Mouse (Mus musculus): ENCODE measurements around the gene Sik3. TPM values are rescaled to one million over a fixed set of nuclear protein-coding genes. Genes with fewer than 3 reads are reported as not detected.
A peak's percentile ranks its signal among the peaks of the same experiment; 100 is the strongest.

Gene Sik3
- polyA plus RNA-seq (2015; fragmentation: Nextera tagmentation; extraction: Ambion mirVana) = 5.0 TPM in 2 replicates

GRCm38 (mm10) chr9:46012091-46013008 lies at the start of gene Sik3, which contains the start of gene Pafah1b2:
Gene Sik3, plus strand, starts transcription at chr9:46012820.
Gene Pafah1b2, minus strand, starts transcription at chr9:46012690.
- WGBS (ENCODE audit: insufficient replicate concordance) = 4% methylated on average over 42 of the region's 78 CpGs
- Histone ChIP-seq H3K9me3 (ENCODE audit: low read length) (no peaks in the 10 kb centered on the region), H3K4me1 (ENCODE audit: insufficient read depth) (peaks cover 37% of the 10 kb centered on the region), H3K4me3 (ENCODE audit: low read depth, low read length) (peak within 1 kb of the TSS; percentile 85), H3K4me2 (ENCODE audit: low read depth, low read length) (peak within 1 kb of the TSS; percentile 86), H3K27me3 (ENCODE audit: insufficient read depth, low read length) (no peaks in the 10 kb centered on the region), H3K9ac (replicated peaks) (peak within 1 kb of the TSS; percentile 88), H3K27ac (ENCODE audit: low read depth) (peak within 1 kb of the TSS; percentile 91), H3K36me3 (replicated peaks; ENCODE audit: insufficient read depth, low read length) (no peaks in the 10 kb centered on the region)
- DNase-seq = peak; percentile 95
- no peak for TF ChIP-seq EP300 (IDR thresholded peaks at IDR 0.05; ENCODE audit: low read depth)
- TF ChIP-seq CTCF (IDR thresholded peaks at IDR 0.05; ENCODE audit: low read depth) = peak; percentile 84
- ATAC-seq = peak; percentile 86

- DNase-seq (no peak), ATAC-seq (no peak)
- H3K9me3 ChIP-seq (ENCODE audit: low read length) = no peaks in the 10 kb centered on the region
- H3K4me3 ChIP-seq (ENCODE audit: low read depth, low read length) = no peak overlapping the region
- H3K36me3 ChIP-seq (replicated peaks; ENCODE audit: insufficient read depth, low read length) = peaks cover 63% of the 10 kb centered on the region
- no peak for TF ChIP-seq EP300 (IDR thresholded peaks at IDR 0.05; ENCODE audit: low read depth)
- TF ChIP-seq CTCF (IDR thresholded peaks at IDR 0.05; ENCODE audit: low read depth) = no peak
- peaks cover 4% of the 10 kb centered on the region; the same call in 1 of the 2 replicates for H3K4me1 ChIP-seq (ENCODE audit: insufficient read depth)
- H3K27ac ChIP-seq (ENCODE audit: low read depth) = no peak overlapping the region
- H3K9ac ChIP-seq (replicated peaks) = no peak overlapping the region
- 86% methylated on average over 6 of the region's 6 CpGs for WGBS (ENCODE audit: insufficient replicate concordance)
- no peak overlapping the region for H3K4me2 ChIP-seq (ENCODE audit: low read depth, low read length)
- no peaks in the 10 kb centered on the region for H3K27me3 ChIP-seq (ENCODE audit: insufficient read depth, low read length)
Measured at GRCm38 (mm10) chr9:45963577-45963976, 49.0 kb upstream of the Sik3 start.

- TF ChIP-seq CTCF (IDR thresholded peaks at IDR 0.05; ENCODE audit: low read depth) (peak; percentile 46), EP300 (IDR thresholded peaks at IDR 0.05; ENCODE audit: low read depth) (no peak)
- peaks cover 46% of the 10 kb centered on the region for H3K36me3 ChIP-seq (replicated peaks; ENCODE audit: insufficient read depth, low read length)
- H3K27me3 ChIP-seq (ENCODE audit: insufficient read depth, low read length) = no peaks in the 10 kb centered on the region
- H3K4me3 ChIP-seq (ENCODE audit: low read depth, low read length) = no peak overlapping the region
- H3K4me1 ChIP-seq (ENCODE audit: insufficient read depth) = peaks cover 8% of the 10 kb centered on the region; the same call in 1 of the 2 replicates
- no peak overlapping the region for H3K27ac ChIP-seq (ENCODE audit: low read depth)
- no peak overlapping the region for H3K4me2 ChIP-seq (ENCODE audit: low read depth, low read length)
- 85% methylated on average over 2 of the region's 2 CpGs for WGBS (ENCODE audit: insufficient replicate concordance)
- ATAC-seq (no peak), DNase-seq (no peak)
- no peaks in the 10 kb centered on the region for H3K9me3 ChIP-seq (ENCODE audit: low read length)
- no peak overlapping the region for H3K9ac ChIP-seq (replicated peaks)
Measured at GRCm38 (mm10) chr9:45976884-45977283, 35.7 kb upstream of the Sik3 start.

- Histone ChIP-seq H3K4me2 (ENCODE audit: low read depth, low read length) (peak overlapping the region; percentile 10), H3K27ac (ENCODE audit: low read depth) (no peak overlapping the region), H3K9me3 (ENCODE audit: low read length) (no peaks in the 10 kb centered on the region), H3K36me3 (replicated peaks; ENCODE audit: insufficient read depth, low read length) (peaks cover 26% of the 10 kb centered on the region), H3K4me3 (ENCODE audit: low read depth, low read length) (no peak overlapping the region), H3K27me3 (ENCODE audit: insufficient read depth, low read length) (no peaks in the 10 kb centered on the region), H3K4me1 (ENCODE audit: insufficient read depth) (peaks cover 19% of the 10 kb centered on the region), H3K9ac (replicated peaks) (no peak overlapping the region)
- no peak; the same call in 1 of the 2 replicates for TF ChIP-seq EP300 (IDR thresholded peaks at IDR 0.05; ENCODE audit: low read depth)
- TF ChIP-seq CTCF (IDR thresholded peaks at IDR 0.05; ENCODE audit: low read depth) = no peak
- WGBS (ENCODE audit: insufficient replicate concordance) = 73% methylated on average over 2 of the region's 2 CpGs
- DNase-seq (no peak), ATAC-seq (no peak)
Measured at GRCm38 (mm10) chr9:45979778-45980177, 32.8 kb upstream of the Sik3 start.

GRCm38 (mm10) chr9:45980611-45981010 lies 32.0 kb upstream of the Sik3 start:
- ATAC-seq (no peak), DNase-seq (no peak)
- Histone ChIP-seq H3K4me2 (ENCODE audit: low read depth, low read length) (no peak overlapping the region), H3K27ac (ENCODE audit: low read depth) (no peak overlapping the region), H3K9me3 (ENCODE audit: low read length) (no peaks in the 10 kb centered on the region), H3K4me1 (ENCODE audit: insufficient read depth) (peaks cover 19% of the 10 kb centered on the region), H3K36me3 (replicated peaks; ENCODE audit: insufficient read depth, low read length) (peaks cover 19% of the 10 kb centered on the region), H3K27me3 (ENCODE audit: insufficient read depth, low read length) (no peaks in the 10 kb centered on the region), H3K4me3 (ENCODE audit: low read depth, low read length) (no peak overlapping the region), H3K9ac (replicated peaks) (no peak overlapping the region)
- 93% methylated on average over 1 of the region's 1 CpGs for WGBS (ENCODE audit: insufficient replicate concordance)
- TF ChIP-seq CTCF (IDR thresholded peaks at IDR 0.05; ENCODE audit: low read depth) (no peak), EP300 (IDR thresholded peaks at IDR 0.05; ENCODE audit: low read depth) (no peak)

GRCm38 (mm10) chr9:45981331-45981730 lies 31.3 kb upstream of the Sik3 start:
- H3K36me3 ChIP-seq (replicated peaks; ENCODE audit: insufficient read depth, low read length) = peaks cover 13% of the 10 kb centered on the region; the same call in 1 of the 2 replicates
- ATAC-seq = no peak
- no peak overlapping the region for H3K4me3 ChIP-seq (ENCODE audit: low read depth, low read length)
- H3K27me3 ChIP-seq (ENCODE audit: insufficient read depth, low read length) = no peaks in the 10 kb centered on the region
- no peak for DNase-seq
- H3K4me2 ChIP-seq (ENCODE audit: low read depth, low read length) = no peak overlapping the region
- no peak overlapping the region for H3K9ac ChIP-seq (replicated peaks)
- TF ChIP-seq CTCF (IDR thresholded peaks at IDR 0.05; ENCODE audit: low read depth) (peak; percentile 40), EP300 (IDR thresholded peaks at IDR 0.05; ENCODE audit: low read depth) (no peak)
- H3K27ac ChIP-seq (ENCODE audit: low read depth) = no peak overlapping the region
- no peaks in the 10 kb centered on the region for H3K9me3 ChIP-seq (ENCODE audit: low read length)
- H3K4me1 ChIP-seq (ENCODE audit: insufficient read depth) = peaks cover 21% of the 10 kb centered on the region

All from liver, postnatal 0 days (tissue).